Mouse (Mus musculus) cerebellum, adult 9-11 months (tissue): ENCODE measurements at regions not wholly inside any gene's neighbourhood (a gene's known extent, or its start where the extent isn't known, plus 50 kb on each side); places are given as distances from the start of the nearest gene placed in this dataset.
"Not testable (repeated sequence)": the region's sequence is repeated elsewhere in the genome, so short reads cannot be mapped to it uniquely, and the experiment has no call there.

ENCODE experiments used
- DNase-seq: peaks from one replicate; pipeline ENCODE4 v3.0.0; 2022

DNA sequence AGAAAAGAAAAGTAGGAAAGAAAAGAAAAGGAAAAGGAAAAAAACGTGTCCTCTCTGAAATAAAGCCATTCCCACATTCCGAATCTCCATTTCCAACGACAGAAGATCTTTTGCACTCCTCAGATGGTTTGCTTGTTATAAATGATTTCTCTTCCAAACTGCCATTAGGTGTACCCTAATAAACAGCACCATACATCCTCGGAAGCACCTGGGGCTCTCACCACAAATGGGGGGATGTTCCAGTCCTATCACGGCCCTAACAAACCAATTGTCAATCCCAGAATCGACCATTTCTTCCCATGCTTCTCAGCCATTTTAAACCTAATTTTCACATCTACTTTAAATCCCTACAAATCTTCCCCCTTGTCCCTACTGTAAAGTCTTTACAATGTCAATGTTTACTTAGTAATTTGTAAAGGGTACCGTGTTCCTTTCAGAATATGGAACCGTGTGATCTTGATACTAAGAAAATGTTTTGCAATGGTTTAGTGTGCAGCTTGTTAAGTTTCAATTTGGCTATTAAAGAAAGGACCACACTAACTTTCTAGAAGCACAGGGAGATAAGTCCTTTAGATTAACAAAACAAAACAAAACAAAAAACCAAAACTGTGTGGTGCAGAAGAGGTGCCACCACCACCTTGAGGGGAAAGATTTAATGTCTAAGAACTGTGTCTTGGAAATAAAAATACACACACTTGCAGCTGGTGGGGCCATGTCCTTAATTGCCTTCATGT is 66.6 kb upstream of the Chd2 start:
- no peak for DNase-seq

DNA sequence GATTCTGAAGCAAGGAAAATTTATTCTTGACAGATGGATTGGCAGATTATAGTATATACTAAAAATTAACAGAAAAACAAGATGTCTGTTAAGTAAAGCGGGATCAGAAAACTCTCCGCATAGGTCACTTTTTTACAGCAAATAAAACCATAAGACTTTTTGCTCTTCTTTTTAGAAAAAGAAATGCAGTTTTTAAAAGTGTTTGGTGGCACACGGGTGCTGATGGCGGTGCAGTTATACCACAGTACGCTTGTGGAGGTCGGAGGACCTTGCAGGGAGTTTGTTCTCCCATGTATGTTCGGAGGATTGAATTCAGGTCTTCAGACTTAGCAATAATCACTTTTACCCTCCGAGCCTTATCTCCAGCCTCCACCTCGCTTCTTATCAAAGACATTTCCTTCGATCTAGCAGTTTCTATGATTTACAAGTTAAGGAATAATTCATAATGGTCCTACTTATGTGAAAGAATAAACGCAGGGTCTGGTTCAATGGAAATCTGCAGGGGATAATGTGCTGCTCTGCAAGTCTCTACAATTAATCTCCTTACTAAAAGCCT is 65.9 kb upstream of the Chd2 start:
- DNase-seq: no peak

DNA sequence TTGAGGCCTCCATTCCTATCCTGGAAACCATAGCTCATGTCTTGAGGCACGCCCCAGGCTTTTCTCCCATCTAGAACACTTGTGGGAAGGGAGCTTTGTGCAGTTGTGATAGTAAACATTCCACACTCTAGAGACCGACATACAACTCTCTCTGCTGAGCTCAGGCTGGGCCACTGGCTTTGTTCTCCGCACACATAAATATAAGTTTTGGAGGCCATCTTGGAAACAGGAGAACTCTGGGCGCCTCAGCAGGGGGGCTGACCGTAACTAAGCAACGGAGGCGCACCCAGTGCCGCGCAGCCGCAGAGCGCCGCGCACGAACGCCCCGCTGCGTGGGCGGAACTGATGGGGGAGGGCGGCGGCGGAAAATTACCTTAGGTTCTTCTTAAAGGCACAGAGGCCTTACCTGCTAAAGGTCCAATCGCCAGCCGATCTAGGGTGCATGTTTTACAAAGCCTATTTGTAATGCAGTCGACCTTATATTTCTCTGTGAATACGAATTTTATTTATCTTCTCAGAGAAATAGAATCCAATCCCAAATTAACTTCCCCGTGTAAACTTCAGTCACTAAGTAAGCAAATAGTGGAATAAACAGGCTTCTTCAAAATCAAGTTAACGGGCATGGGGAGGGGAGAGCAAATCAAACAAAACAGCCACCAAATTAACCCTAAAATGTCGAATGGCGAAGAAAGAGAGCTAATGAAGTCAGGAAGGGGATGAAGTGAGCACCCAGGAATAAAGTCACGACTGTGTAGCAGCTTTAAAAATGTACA is 65.2 kb upstream of the Chd2 start:
- peak; percentile 96 for DNase-seq

DNA sequence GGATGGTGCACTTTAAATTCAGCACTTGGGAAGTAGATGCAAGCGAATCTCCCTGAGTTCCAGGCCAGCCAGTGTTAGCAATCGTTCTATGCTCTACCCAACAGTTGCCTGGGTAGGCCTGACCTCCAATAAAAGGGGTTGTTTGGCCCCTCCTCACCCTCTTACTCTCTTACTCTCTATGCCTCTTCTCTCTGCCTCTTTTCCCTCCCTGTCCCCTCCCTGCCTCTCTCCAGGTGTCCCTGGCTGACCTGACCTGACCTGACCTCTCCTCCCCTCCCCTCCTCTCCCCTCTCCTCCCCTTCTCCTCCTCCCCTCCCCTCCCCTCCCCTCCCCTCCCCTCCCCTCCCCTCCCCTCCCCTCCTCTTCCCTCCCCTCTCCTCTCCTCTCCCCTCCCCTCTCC is 63.0 kb upstream of the Chd2 start:
- DNase-seq: no peak

DNA sequence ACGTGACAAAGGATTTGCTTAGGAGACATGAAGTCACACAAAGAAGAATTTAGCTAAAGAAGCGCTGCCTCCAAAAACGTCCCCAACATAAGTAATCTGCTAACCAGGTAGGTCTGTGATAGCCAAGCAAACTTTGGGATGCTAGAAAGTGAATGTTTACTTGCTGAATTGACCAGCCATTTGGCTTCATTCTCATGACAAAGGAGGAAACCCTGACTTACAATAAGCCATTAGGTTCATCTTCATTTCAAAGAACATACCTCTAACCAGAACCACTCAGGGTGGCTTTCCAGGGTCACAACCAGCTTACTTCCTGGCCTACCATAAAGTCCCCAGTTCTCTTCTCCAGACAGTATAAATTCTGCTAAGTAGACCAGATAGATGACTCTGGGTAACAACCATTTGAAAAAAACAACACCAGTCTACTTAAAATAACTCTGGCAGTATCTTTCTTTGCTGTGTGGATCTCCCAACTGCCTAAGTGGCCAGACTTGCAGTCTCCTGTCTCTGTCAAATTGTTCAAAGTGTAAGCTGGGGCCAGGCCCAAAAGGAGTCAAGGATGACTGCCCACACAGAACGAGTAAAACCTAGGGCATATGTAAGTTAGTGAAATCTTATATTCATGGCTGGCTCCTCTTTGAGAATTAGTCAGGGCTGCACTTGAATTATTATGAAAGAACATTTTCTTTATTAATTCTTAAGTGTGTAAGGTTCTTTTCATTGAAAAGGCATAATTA is 61.4 kb upstream of the Chd2 start:
- DNase-seq: no peak

DNA sequence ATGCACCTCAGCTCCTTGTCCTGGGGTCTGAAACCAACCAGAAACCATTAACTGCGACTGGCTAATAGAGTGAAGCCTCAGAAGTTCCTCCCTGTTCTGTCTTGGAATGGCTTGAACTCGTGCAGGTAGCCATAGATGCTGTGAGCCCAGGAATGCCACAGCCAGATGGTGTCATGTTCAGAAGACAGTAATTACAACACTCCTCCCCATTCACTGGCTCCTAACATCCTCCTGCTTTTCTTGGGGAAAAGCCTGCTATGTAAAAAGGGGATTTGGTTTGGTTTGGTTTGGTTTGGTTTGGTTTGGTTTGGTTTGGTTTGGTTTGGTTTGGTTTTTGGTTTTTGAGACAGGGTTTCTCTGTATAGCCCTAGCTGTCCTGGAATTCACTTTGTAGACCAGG is 59.7 kb upstream of the Chd2 start:
- no peak for DNase-seq

DNA sequence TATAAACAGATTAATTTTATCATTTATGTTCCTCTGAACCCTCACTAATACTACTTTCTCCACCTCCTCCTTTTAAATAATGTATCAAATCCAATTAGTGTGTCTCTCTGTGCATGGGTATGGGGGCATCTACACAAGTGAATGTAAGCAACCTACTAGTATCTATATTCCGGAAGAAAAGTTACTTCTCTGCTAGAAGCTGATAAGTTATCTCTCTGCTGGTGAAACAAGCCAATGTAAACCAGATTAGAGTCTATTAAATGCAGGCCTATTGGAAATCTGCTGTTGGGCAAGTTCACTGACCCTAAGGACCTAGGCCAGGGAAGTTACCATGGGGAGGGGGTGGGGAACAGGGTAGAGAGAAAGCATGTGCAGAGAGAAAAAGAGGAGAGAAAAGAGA is 59.1 kb upstream of the Chd2 start:
- no peak for DNase-seq

DNA sequence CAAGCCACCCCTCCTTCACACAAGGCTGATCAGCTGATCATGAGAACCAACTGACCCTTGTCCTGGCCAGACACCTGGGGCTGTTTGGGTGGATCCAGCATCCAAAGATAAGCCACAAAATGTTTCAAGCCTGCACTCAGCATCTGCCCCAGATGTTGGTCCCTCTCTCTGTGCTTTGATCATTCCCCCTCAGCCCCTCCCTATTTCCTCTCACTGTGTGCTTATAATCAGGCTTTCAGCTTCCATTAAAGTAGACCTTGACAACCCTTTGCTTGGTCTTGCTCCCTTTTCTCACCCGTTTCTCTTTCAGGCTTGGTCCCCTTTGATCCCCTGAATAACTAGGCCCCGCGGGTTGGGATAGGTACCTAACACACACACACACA is 58.4 kb upstream of the Chd2 start:
- not testable (repeated sequence) for DNase-seq

DNA sequence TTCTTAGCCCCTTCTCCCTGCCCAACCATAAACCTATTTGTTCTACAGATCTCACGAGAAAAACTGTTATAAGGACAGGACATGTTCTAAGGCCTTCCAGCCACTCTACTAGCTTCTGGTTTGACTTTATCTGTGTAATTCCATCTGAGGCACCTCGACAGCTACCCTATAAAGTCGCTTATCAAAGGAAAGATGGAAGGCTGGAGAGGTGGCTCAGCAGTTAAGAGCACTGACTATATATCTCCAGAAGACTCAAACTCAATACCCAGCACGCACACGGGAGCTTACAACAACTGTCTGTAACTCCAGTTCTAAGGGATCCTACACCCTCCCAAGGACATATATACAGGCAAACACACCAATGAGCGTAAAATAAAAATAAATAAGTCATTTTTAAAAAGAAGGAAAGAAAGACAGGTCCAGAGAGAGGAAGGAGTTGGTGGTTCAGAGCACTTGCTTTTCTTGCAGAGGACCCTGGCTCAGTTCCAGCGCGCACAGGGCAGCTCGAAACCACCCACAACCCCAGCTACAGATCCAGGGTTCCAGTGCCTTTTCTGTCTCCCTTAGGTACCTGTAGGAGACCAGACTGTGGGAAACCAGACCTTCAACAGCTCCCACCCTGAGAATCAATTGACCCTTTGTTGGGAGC is 57.8 kb upstream of the Chd2 start:
- DNase-seq: no peak

DNA sequence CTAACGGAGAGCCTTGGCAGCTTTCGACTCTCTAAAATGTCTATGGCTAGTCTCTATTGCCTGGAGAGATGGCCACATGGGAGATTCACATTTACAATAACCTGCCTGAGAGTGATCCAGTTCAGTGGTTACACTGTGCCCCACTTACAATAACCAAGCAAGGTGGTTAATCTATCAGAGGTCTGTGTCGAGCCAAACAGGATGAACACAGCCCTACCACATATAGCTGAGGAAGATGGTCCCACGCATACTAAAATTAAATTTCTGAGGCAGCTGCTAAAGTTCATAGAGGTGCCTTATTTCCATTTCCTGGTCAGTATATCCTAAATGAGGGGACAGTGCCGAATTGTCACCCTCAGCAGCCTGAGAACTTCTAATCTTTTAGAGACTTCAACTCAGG is 56.3 kb upstream of the Chd2 start:
- no peak for DNase-seq

DNA sequence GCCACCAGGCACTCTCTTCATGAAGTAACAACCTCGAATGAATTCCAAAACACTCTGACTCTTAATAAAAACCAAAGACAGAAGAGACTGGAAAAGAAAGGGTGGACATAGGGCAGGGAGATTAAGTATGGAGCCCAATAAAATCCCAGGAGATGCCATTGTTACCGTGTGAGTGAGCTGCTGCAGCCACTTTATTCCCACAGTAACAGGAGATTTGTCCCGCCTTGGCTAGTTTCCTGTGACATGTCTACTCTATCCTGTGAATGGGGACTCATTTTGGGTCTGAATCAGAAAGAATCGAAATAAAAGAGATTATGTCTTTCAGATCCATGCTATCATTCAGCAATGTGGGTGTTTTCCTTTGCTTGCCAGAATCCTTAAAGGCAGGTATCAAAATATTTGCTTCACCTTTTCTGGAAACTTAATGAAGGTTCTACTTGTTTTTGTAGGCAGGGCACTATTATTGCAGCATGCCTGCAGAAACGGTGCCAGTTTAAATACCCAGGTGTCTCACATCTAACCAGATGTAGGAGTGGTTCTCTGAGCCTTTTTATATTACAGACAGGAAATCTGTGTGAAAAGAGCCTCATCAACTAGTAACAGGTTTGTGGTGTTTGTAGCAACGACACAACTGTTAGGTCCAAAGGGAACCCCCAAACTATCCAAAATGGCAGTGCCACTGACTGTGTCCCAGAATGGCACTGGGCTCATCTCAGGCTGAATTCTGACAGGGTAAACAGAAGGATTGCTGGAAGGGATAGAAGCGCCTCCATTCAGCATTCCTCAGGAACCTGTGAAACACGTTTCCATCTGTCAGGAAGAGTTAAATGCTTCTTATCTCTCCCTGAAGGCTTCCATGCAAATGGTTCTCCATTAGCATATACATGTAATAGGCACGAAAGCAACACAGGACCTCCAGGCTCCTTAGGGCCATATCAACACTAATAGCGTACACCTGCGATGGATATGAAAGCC is 55.5 kb upstream of the Chd2 start:
- DNase-seq: no peak

DNA sequence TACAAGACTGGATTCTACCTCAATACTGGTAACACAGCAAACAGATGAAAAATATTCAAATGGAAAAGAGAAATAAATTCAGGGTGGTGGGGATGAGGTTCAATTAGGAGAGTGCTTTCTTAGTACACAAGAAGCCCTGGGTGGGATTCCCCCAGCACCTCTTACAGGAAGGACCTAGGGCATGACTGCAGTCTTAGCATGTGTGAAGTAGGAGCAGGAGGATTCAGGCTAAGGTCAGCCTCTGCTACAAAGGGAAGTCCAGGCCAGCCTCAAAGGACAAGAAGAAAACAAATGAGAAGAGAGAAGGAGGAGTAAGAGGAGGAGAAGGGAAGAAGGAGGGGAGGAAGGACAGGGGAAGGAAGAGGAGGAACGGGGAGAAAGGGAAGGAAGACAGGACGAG is 54.8 kb upstream of the Chd2 start:
- no peak for DNase-seq

DNA sequence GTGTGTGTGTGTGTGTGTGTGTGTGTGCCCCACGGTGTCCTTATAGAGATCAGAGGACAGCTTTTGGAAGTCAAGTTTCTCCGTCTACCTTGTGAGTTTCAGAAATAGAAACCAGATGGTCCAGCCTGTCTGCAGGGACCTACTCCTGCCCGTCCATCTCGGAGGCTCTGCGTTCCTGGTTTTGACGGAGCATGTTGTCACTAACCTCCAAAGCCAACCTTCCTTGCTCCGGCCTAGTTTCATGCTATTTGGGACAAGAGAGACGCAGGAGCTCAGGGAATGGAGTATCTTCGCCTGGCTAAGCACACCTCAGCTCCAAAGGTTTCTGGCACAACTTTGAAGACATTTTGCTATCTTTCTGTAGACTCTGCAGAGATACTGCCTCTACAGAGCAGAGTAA is 54.2 kb upstream of the Chd2 start:
- DNase-seq: peak; percentile 82

DNA sequence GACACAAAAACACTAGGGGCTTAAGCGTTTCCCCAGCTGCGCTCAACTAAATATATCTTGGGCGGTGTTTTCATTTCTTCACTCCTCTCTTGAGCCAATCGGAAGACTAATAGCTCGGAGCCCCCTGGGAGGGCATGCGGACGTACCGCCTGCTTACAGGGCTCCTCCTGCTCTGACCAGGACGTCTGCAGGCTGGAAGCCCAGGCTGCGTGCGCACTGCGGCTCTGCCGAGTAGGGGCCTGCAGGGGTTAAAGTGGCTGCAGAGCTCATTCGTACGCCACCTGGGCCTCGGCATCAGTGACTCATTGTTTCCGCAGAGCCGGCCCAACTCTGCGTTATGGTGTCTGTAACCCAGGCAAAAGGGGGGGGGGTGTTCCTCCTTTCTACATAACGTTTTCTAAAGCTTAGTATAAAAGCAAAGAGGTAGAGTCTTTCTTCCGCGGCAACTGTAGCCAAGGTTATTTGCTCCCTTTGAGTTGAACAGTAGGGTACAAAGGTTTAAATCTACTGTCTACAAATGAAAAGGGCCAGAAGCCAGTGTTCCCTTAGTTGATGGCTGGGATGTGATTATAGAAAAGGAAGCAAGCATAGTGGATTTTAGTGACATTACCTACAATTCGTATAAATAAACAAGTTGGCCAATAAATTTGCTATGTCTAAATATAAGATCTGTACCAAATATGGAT is 53.7 kb upstream of the Chd2 start:
- peak; percentile 94 for DNase-seq

DNA sequence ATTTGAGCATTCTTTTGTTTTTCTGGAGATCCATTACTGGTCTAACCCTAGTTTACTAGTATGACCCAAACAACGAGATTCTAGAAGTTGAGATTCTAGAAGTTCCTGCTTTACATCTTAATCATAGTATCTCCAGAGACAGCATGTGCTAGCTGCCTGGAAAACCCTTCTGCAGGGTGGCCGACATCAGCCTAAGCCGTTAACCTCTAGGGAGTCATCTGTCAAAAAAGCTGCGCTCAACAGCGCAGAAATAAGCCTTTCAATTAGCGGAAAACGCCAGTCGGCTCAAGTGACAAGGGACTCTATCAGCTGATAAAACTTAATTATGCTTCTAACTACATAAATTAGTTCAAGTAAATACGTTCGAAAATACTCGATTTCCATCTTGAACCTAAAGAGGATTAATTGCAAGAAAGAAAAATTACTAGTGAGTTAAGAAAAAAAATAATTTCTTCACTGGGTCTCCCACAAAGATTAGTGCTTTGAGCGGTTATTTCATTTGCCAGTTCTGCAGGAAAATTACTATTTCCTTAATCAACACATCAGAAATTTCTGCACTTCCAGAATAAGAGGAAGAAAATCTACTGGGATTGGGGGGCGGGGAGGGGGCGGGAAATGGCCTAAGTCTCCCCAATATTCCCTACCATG is 53.0 kb upstream of the Chd2 start:
- no peak for DNase-seq

DNA sequence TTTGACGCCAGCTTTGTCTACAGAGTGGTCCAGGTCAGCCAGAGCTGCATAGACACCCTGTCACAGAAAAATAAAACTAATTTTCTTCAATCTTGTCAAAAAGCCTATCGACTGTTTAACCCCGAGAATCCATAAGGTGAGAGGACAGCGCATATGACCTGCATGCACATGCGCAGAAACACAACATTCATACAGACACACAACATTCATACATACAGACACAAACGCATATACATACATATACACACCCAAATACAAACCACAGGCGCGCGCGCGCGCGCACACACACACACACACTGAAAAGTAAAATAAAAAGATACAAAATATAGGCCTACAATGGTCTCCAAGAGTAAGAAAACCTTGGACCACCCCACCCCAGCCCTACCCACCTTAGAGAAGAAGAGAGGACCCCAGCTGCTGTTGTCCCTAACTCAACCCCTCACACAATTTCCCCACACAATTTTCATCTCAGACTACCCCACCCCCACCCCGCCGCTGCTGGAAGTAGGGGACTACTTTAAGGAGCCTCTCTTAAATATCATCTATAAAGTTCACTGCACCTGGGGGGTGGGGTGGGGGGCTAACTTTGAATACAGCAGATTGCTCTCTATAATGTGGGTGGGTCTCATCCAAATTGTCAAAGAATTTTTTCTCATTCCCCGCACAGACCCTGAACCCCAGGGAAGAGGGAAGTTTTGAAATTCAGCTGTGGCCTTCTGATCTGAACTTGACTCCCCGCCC is 52.2 kb upstream of the Chd2 start:
- DNase-seq: no peak

DNA sequence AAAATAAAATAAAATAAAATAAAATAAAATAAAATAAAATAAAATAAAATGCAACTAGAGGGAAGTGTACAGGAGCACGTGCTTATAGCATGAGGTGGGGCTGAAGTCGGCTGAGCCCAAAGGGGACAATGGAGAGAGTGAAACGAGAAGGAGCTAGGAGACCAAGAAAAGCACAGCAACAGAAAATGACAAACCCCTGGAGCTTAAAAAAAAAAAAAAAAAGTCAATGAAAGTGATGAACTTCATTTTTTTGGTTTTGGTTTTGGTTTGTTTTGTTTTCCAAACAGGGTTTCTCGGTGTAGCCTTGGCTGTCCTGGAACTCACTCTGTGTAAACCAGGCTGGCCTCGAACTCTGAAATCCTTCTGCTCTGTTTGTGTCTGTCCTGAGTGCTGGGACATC is 51.2 kb upstream of the Chd2 start:
- no peak for DNase-seq
